Mouse (Mus musculus): ENCODE measurements around the gene Fam83g. TPM values are rescaled to one million over a fixed set of nuclear protein-coding genes. Genes with fewer than 3 reads are reported as not detected.
"Not testable (repeated sequence)": the region's sequence is repeated elsewhere in the genome, so short reads cannot be mapped to it uniquely, and the experiment has no call there.

Gene Fam83g
- 0.19 and 0.59 TPM in 2 replicates for polyA plus RNA-seq (2014; fragmentation: Nextera tagmentation; extraction: Ambion mirVana)

DNA sequence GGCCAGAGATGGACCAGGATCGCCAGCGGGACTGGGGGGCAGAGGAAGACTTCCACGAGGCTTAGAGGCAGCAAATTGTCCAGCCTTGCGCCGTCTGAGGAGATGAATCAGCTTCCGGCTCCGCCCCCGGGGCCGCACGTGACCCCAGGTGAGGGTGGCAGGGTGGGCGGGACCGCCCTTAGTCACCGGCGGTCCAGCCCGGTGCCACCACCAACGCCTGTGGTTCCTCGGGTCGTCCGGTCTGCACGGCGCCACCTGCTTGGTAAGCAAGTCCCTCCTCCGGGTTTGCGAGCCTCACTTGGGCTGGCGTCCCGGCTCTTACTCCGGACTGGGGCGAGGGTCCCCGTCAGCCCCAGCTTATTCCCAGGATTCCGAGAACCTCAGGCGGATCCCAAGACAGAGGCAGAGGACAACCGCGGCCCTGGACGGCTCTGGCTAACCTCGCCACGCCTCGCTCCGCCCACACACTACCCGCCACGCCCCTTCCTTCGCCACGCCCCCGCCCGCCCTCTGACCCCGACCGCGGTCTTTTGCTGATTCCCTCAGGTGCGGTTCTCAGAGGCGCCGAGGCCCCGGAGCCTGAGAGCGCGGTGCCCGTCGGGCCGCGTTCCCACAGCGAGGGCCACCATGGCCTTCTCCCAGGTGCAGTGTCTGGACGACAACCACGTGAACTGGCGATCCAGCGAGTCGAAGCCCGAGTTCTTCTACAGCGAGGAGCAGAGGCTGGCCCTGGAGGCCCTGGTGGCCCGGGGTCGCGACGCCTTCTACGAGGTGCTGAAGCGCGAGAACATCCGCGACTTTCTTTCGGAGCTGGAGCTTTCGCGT, at the start of gene Fam83g:
TSS of gene Fam83g (plus strand) at position 185 of the 825 bp plus-strand sequence.
- no peaks in the 10 kb centered on the region for H3K36me3 ChIP-seq (ENCODE audit: control insufficient read depth, insufficient read depth, low read length)
- no peak within 1 kb of the TSS for H3K27ac ChIP-seq (ENCODE audit: low read depth, low read length)
- WGBS: 2% methylated on average over 76 of the region's 76 CpGs
- H3K4me3 ChIP-seq (ENCODE audit: low read depth, low read length): peak within 1 kb of the TSS; percentile 37
- peak; percentile 58; the same call in 1 of the 2 replicates for ATAC-seq (ENCODE audit: low FRiP score)
- peaks cover 27% of the 10 kb centered on the region for H3K27me3 ChIP-seq (ENCODE audit: control insufficient read depth, insufficient read depth, low read length)
- H3K9ac ChIP-seq (ENCODE audit: low read length): no peak within 1 kb of the TSS
- H3K9me3 ChIP-seq (ENCODE audit: control insufficient read depth, low read length): no peaks in the 10 kb centered on the region
- H3K4me1 ChIP-seq (ENCODE audit: control insufficient read depth, insufficient read depth, low read length): peaks cover 5% of the 10 kb centered on the region; the same call in 1 of the 2 replicates
- H3K4me2 ChIP-seq: peak within 1 kb of the TSS; percentile 52
- peak; percentile 93 for DNase-seq (ENCODE audit: low spot score, missing footprints)

DNA sequence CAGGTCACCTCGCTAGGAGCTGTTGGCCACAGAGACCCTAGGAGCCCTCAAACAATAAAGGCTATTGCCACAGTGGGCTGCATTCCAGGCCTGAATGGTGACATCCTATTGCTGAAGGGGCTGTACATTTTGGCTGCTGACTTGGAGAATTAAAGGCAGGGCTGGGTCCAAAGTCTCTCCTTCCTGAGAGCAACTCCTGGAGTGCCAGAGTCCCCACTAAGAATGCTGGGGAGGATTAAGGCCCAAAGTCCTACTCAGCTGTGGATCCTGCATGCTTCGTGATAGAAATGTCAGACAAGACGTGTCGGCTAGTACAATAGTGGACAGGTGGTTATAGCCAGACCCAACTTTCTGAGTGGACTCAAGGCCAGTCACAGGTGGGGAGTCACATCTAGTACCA, 47.6 kb upstream of the Fam83g start:
- H3K27ac ChIP-seq (ENCODE audit: low read depth, low read length); H3K4me2 ChIP-seq; ATAC-seq (ENCODE audit: low FRiP score); H3K36me3 ChIP-seq (ENCODE audit: control insufficient read depth, insufficient read depth, low read length); H3K27me3 ChIP-seq (ENCODE audit: control insufficient read depth, insufficient read depth, low read length); DNase-seq (ENCODE audit: low spot score, missing footprints); H3K4me1 ChIP-seq (ENCODE audit: control insufficient read depth, insufficient read depth, low read length); H3K9me3 ChIP-seq (ENCODE audit: control insufficient read depth, low read length); H3K9ac ChIP-seq (ENCODE audit: low read length); H3K4me3 ChIP-seq (ENCODE audit: low read depth, low read length): not testable (repeated sequence)
- 100% methylated on average over 4 of the region's 4 CpGs for WGBS

DNA sequence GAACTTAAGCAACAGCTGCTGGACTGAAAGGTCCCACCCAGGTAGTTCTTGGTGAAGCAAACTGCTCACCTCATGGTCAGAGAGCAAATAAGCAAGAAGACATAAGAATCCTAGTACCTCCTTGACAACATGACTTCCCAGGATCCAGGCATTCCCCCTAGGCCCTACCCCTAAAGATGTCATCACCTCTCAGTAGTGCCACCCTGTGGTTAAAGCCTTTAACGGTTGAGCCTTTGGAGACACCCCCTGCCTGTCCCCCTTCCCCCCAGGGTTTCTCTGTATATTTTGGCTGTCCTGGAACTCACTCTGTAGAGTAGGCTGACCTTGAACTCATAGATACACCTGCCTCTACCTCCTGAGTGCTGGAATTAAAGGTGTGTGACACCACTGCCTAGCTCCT, 46.5 kb upstream of the Fam83g start:
- ATAC-seq (ENCODE audit: low FRiP score) (no peak), DNase-seq (ENCODE audit: low spot score, missing footprints) (no peak)
- Histone ChIP-seq H3K4me2 (no peak overlapping the region), H3K9me3 (ENCODE audit: control insufficient read depth, low read length) (no peaks in the 10 kb centered on the region), H3K27ac (ENCODE audit: low read depth, low read length) (no peak overlapping the region), H3K36me3 (ENCODE audit: control insufficient read depth, insufficient read depth, low read length) (no peaks in the 10 kb centered on the region), H3K27me3 (ENCODE audit: control insufficient read depth, insufficient read depth, low read length) (no peaks in the 10 kb centered on the region), H3K4me3 (ENCODE audit: low read depth, low read length) (no peak overlapping the region), H3K4me1 (ENCODE audit: control insufficient read depth, insufficient read depth, low read length) (no peaks in the 10 kb centered on the region), H3K9ac (ENCODE audit: low read length) (no peak overlapping the region)
- 48% methylated on average over 1 of the region's 1 CpGs for WGBS

DNA sequence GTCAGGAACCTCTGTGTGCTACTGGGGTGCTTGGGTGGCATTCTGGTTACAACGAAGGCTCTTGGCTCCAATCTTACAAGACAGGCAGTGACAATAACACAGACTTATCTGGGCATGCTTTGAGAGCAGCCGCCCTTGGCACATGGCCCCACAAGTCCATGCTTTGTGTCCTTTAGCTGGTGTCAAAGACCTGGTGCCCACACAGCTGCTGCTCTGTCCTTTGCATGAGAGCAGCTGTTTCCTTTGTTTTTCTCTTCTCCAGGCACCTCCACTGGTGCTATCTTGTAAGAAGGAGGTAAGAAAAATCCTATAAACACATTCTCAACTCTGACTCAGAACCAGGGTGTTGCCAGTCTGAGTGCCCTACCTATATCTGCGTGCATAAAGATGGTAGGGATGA, 46.0 kb upstream of the Fam83g start:
- 91% methylated on average over 3 of the region's 3 CpGs for WGBS
- H3K27me3 ChIP-seq (ENCODE audit: control insufficient read depth, insufficient read depth, low read length): no peaks in the 10 kb centered on the region
- ATAC-seq (ENCODE audit: low FRiP score): no peak

DNA sequence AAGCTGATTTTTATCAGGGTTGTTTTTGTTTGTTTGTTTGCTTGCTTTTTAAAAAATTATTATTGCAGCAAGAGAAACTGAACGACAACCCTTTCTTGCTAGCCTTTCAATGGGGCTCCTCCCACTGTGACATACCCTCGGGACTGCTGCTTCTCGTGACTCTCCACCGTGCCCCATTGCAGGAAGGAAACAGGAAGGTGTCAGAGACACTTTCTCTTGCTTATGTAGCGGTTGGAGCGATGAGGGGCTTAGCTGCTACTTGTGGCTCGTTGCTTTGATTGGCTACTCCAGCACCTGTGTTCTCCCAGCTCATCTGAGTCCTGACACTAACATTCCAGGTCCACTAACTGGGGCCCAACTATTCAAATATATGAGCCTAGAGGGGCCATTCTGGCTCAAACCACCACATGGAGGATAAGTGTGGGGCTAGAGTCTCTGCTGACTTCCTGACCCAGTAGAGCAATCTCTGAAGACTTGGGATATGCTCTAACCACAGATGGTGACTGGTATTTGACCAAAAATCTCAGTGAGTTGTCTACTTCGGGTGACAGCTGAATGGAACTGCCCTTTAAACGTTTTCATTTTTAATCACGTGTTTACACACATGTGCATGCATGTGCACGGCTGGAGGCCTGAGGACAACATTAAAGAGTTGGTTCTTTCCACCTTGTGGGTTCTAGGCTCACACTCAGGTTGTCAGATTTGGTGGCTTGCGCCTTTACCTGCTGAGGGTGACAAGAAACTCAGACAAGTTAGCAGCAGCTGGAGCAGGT, 44.9 kb upstream of the Fam83g start:
- DNase-seq (ENCODE audit: low spot score, missing footprints) (no peak), ATAC-seq (ENCODE audit: low FRiP score) (no peak)
- Histone ChIP-seq H3K36me3 (ENCODE audit: control insufficient read depth, insufficient read depth, low read length) (no peaks in the 10 kb centered on the region), H3K4me1 (ENCODE audit: control insufficient read depth, insufficient read depth, low read length) (no peaks in the 10 kb centered on the region), H3K9ac (ENCODE audit: low read length) (no peak overlapping the region), H3K27ac (ENCODE audit: low read depth, low read length) (no peak overlapping the region), H3K9me3 (ENCODE audit: control insufficient read depth, low read length) (no peaks in the 10 kb centered on the region), H3K27me3 (ENCODE audit: control insufficient read depth, insufficient read depth, low read length) (no peaks in the 10 kb centered on the region), H3K4me2 (no peak overlapping the region), H3K4me3 (ENCODE audit: low read depth, low read length) (no peak overlapping the region)
- WGBS: 79% methylated on average over 12 of the region's 12 CpGs

More for the DNA sequence above, 46.0 kb upstream of the Fam83g start:
- no peaks in the 10 kb centered on the region for H3K4me1 ChIP-seq (ENCODE audit: control insufficient read depth, insufficient read depth, low read length)
- H3K9me3 ChIP-seq (ENCODE audit: control insufficient read depth, low read length): no peaks in the 10 kb centered on the region
- H3K4me3 ChIP-seq (ENCODE audit: low read depth, low read length): no peak overlapping the region
- H3K36me3 ChIP-seq (ENCODE audit: control insufficient read depth, insufficient read depth, low read length): no peaks in the 10 kb centered on the region
- no peak overlapping the region for H3K9ac ChIP-seq (ENCODE audit: low read length)
- DNase-seq (ENCODE audit: low spot score, missing footprints): no peak
- H3K4me2 ChIP-seq: no peak overlapping the region
- H3K27ac ChIP-seq (ENCODE audit: low read depth, low read length): no peak overlapping the region

DNA sequence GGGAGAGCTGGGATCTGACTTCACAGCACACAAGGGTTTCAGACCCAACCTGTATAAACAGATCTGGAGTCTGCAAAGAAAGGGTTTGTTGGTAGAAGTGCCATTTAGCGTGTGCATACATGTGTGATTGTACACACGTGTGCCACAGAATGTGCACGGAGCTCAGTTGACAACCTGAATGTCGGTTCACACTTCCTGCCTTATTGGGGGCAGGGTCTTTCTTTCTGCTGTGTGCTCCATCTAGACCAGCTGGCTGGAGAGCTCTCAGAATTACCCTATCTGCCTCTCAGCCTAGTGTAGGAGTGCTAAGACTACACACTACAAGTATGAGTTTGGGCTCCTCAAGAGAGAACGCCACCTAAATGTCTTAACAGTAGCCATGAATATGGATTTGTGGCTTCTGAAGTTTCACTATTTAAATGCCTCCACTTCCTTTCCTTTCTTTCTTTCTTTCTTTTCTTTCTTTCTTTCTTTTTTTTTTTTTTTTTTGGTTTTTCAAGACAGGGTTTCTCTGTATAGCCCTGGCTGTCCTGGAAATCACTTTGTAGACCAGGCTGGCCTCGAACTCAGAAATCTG, 44.2 kb upstream of the Fam83g start:
- no peaks in the 10 kb centered on the region for H3K27me3 ChIP-seq (ENCODE audit: control insufficient read depth, insufficient read depth, low read length)
- DNase-seq (ENCODE audit: low spot score, missing footprints): no peak
- H3K4me1 ChIP-seq (ENCODE audit: control insufficient read depth, insufficient read depth, low read length): no peaks in the 10 kb centered on the region
- no peaks in the 10 kb centered on the region for H3K36me3 ChIP-seq (ENCODE audit: control insufficient read depth, insufficient read depth, low read length)
- no peak overlapping the region for H3K4me3 ChIP-seq (ENCODE audit: low read depth, low read length)
- no peak for ATAC-seq (ENCODE audit: low FRiP score)
- H3K9me3 ChIP-seq (ENCODE audit: control insufficient read depth, low read length): no peaks in the 10 kb centered on the region
- no peak overlapping the region for H3K9ac ChIP-seq (ENCODE audit: low read length)
- WGBS: 88% methylated on average over 6 of the region's 6 CpGs
- no peak overlapping the region for H3K27ac ChIP-seq (ENCODE audit: low read depth, low read length)
- H3K4me2 ChIP-seq: no peak overlapping the region

DNA sequence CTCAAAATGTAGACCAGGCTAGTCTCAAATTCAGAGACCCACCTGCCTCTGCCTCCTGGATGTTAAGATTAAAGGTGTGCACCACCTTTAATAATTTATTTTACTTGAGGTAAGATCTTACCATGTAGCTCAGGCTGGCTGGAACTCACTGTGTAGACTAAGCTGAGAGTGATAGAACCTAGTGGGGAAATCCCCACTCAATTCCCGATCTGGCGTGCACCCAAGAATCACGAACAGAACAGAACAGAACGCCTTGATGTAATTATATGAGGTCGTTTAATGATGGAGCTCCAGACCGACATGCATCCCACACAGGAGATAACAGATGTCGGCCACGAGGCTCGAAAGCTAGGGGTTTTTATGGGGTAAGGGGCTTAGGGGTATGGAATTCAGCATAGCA, 43.3 kb upstream of the Fam83g start:
- not testable (repeated sequence) for H3K9ac ChIP-seq (ENCODE audit: low read length); H3K9me3 ChIP-seq (ENCODE audit: control insufficient read depth, low read length); H3K27ac ChIP-seq (ENCODE audit: low read depth, low read length); H3K36me3 ChIP-seq (ENCODE audit: control insufficient read depth, insufficient read depth, low read length); H3K4me3 ChIP-seq (ENCODE audit: low read depth, low read length); H3K4me1 ChIP-seq (ENCODE audit: control insufficient read depth, insufficient read depth, low read length); H3K4me2 ChIP-seq; H3K27me3 ChIP-seq (ENCODE audit: control insufficient read depth, insufficient read depth, low read length); DNase-seq (ENCODE audit: low spot score, missing footprints); ATAC-seq (ENCODE audit: low FRiP score)
- WGBS: 89% methylated on average over 9 of the region's 9 CpGs

DNA sequence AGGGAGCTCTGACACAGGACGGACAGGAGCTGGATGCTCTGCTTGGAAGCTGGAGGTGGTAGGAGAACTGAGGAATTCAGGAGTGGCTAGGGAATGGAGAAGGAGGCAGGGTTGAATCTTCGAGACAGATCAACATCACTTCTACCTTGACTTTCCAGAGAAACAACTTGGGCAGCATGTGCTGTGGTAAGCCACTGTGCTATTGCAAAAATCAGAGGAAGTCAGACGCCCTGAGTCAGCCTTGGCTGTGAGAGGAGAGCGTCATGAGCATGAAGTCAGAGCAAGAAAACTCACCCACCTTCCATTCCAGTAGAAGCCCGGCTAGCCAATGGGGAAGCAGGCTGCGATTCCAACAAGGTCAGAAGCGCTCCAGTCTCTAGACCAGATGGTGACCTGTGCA, 41.8 kb upstream of the Fam83g start:
- Histone ChIP-seq H3K9ac (ENCODE audit: low read length) (no peak overlapping the region), H3K4me2 (no peak overlapping the region), H3K9me3 (ENCODE audit: control insufficient read depth, low read length) (no peaks in the 10 kb centered on the region), H3K4me3 (ENCODE audit: low read depth, low read length) (no peak overlapping the region), H3K27ac (ENCODE audit: low read depth, low read length) (no peak overlapping the region), H3K27me3 (ENCODE audit: control insufficient read depth, insufficient read depth, low read length) (no peaks in the 10 kb centered on the region), H3K36me3 (ENCODE audit: control insufficient read depth, insufficient read depth, low read length) (no peaks in the 10 kb centered on the region), H3K4me1 (ENCODE audit: control insufficient read depth, insufficient read depth, low read length) (no peaks in the 10 kb centered on the region)
- 83% methylated on average over 7 of the region's 7 CpGs for WGBS
- DNase-seq (ENCODE audit: low spot score, missing footprints) (no peak), ATAC-seq (ENCODE audit: low FRiP score) (no peak)
